Mouse (Mus musculus): ENCODE results near the gene Jmjd6.

The Jmjd6 gene

DNA sequence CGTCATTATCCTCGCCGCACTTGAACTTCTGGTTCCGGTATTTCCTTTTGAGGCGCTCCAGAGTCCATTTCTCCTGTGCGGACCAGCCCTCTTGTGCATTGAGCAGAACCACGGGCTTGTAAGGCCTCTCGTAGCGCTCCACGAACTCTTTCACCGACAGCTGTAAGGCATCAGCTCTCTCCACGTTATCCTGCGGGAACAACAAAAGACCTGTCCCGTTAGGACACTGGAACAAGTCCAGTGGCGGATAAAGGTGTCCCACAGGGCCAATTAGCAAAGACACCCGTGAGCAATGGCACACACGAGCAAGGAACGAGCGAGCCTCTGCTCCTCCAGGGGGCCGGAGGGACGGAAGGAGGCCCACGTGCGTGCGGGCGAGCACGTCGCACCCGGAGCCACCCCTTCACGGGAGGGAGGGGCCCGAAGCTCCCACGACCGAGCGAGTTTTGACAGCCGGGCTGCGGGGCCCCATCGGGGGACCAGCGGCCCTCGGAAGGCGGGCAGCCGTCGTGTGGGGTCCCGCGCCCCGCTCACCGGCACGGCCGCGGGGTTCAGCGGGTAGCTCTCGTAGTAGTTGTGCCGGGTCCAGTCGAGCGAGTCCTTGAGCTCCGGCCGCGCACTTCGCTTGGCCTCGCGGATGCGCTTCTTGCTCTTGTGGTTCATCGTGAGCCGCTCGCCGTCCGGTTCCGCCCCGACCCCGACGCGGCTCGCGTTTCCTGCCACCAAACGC is 553 bp downstream of the Jmjd6 start:
- TF ChIP-seq GATA4 (IDR thresholded peaks at IDR 0.05; ENCODE audit: insufficient replicate concordance, low read length), result no peak

DNA sequence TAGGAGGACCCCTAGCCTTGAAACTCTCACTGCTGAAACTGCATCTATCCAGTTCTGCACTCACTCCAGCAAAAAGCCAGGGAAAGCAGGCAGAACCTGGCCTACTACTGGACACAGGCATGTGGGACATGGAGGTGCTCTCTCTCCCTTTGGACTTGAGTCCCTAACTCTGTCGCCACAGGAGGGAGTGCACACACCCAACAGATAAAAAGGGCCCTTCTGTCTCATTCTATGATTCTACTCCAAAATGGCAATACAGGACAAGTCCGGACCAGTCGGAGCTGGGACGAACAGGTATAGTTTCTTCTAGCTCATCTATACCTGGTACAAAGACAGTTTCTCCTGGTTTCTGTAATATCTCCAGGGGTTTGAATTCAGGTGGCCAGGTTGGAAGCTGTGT is 2.5 kb downstream of the Jmjd6 start:
- no peak for TF ChIP-seq GATA4 (IDR thresholded peaks at IDR 0.05; ENCODE audit: insufficient replicate concordance, low read length)

DNA sequence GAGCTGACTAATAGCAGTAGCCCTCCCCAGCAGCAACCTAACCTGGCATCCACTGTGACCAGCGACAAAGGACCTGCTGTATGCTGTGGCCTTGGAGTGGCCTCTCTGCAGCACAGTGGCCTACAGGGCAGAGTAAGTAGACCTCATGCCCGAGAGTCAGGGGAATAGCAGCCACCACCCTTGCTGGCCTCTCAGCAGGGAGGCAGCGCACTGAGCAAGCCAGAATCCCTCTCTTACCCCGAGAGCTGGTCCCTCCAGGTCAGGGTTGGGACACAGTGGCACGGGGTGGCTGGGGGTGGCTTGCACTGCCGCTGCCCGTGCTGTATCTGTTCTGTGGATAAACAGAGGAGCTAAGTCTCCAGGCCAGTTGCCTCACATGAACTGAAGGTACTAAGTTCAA is 3.6 kb downstream of the Jmjd6 start:
- no peak for TF ChIP-seq GATA4 (IDR thresholded peaks at IDR 0.05; ENCODE audit: insufficient replicate concordance, low read length)

DNA sequence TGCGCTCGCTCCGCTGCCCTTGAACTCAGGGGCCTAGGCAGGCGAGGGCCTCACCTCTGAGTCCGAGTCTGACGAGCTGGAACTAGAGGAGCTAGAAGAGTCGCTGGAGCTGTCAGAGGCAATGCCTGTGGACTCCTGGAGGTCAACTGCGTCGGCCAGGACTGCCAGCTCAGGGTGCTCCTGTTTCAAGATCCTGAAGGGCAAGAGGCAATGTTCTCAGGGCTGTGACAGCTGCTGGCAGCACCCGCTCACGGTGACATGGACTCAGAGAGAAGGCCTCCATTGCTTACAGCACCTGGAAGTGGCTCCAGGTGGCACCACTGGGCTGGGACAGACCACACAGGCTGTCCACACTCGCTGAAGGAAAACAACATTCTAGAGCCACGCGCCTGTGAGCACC is 4.3 kb downstream of the Jmjd6 start:
- no peak for TF ChIP-seq GATA4 (IDR thresholded peaks at IDR 0.05; ENCODE audit: insufficient replicate concordance, low read length)

DNA sequence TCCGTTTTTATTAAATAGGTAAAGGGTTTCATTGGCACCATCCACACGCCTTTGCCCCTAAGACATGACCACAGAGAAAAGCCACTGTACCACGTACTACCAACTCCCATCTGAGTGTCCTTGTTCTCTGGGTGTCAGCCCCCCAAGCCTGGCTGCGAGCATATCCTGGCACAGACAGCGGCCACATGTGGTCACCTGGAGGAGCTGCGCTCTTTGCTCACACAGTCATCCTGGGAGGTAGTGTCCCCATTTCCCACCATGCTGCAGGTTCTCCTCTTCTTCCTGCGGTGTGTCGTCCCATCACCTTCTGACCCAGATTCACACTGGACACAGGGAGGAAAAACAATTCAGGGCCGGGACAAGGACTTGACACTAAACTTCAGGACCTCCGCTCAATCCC is 5.8 kb downstream of the Jmjd6 start:
- TF ChIP-seq GATA4 (IDR thresholded peaks at IDR 0.05; ENCODE audit: insufficient replicate concordance, low read length), result no peak

DNA sequence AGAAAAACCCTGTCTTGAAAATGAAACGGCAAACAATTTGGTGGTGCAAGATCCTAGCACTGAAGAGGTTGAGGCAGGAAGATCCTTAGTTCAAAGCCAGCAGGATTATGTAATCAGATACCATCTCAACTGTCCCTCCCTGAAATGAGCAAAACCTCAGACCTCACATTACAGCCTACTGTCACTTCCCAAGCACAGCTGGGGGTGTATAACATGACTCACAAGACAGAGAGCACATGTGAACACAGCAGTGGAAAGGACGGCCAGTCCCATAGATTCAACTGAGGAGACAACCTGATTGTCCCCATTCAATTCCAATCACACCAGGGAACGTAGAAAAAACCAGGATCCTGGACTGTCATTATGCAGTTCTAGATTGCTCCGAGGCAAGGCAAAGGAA is 7.0 kb downstream of the Jmjd6 start:
- TF ChIP-seq GATA4 (IDR thresholded peaks at IDR 0.05; ENCODE audit: insufficient replicate concordance, low read length), result no peak

DNA sequence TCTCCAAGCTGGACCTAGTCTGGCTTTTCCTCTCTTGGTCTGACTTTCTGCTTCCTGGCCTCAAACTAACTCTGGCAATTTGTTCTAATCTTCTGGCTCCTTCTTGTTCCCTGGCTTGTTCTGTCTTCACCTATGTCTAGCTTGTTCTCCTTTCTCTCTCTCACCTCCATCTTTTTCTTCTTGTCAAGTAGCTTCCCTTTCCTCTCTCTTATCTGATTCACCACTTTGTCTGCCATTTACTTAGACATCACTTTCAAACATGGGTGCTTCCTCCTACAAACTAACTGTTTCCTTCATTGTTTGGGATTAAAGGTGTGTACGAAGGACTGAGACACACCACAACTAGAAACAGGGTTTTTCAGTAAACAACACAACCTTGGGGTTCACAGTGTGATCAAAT is 8.3 kb downstream of the Jmjd6 start:
- no peak for TF ChIP-seq GATA4 (IDR thresholded peaks at IDR 0.05; ENCODE audit: insufficient replicate concordance, low read length)

DNA sequence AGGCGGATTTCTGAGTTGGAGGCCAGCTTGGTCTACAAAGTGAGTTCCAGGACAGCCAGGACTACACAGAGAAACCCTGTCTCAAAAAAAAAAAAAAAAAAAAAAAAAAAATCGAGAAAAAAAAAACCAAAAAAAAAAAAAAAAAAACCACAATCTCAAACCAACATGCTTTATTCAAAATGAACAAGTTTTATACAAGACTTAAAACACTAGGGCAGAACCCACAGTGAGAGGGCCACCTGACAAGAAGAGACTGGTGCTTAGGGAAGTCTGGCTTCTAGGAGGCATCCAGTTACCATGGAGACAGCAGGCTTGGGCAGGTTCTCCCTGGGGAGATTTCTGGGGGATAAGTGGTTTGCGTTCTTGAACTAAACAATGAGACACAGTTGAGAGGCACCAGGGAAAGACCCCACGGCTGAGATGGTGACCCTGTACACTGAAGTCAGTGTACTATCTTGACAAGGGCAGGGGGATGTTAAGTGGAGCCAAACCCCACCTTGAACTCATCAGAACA is 11.0 kb downstream of the Jmjd6 start:
- TF ChIP-seq GATA4 (IDR thresholded peaks at IDR 0.05; ENCODE audit: insufficient replicate concordance, low read length), result no peak

DNA sequence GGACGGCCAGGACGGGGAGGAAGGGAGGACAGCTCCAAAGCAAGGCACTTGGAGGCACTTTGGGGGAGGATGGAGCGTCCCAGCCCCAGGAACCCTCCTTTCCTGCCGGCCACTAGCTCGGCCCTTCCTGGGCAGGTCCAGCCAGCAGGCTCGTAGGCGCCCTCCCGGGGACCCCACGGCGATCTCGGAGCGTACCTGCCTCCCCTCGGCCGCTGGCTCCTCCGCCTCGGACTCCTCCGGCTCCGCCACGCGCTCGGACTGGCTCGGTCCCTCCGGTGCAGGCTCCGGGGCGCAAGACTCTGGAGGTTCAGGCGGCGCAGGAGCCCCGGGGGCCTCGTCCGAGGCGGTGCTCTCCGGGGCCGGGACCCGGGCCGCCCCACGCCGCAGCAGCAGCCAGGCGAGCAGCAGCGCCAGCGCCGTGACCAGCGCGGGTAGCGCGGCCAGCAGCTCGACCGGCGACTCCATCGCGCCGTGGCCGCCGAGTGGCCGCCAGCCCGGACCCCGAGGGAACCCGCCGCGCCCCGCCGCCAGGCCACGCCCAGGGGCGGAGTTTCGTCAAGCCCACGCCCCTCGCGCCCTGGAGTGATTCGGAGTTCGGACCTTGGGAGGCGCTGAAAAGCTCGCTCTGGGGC is 15.6 kb downstream of the Jmjd6 start, which contains the start of gene Mxra7:
TSS of gene Mxra7 (minus strand) at position 513 of the 632 bp plus-strand sequence.
- TF ChIP-seq GATA4 (IDR thresholded peaks at IDR 0.05; ENCODE audit: insufficient replicate concordance, low read length), result no peak

DNA sequence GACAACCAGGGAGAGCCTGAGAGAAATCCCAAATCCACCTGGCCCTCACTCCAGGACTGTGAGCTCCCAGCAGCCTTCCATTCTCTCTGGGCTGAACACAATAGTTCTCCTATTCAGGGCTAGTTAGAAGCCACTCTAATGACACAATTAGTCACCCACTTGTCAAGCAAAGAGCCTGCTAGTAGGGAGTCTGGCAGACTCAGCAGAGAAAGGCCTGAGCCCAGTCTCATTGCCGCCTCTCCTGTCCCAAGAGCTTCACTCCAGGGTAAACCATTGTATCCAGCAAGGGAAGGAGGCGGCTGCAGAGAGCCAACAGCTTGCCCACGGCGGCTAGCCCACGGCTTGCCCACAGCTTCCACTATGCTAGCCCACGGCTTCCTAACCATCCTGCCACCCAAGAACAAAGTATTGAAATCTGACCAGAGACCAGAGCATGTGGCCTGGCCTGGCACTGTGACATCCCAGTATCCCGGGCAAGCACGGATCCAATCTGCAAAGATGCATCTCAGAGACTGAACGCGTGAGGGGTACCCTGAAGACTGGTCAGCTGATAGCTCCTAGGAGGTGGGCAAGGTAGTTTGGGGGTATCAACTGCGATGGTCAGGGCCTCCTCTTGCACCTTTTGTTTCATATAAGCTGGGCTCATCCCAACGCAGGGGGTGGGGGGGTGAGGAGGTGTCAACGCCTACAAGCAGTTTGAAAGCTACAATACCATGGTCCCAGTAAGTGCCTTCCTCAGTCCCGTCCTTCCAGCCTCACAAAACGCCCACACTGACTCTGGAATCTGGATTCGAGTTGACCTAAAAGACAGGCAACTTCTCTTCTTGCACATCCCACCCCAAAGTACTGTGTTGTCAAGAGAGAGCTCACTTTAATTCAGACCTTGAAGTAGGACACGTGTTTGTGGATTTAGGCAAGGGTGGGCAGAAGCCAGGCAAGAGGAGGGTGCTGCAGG is 16.4 kb downstream of the Jmjd6 start:
- no peak for TF ChIP-seq GATA4 (IDR thresholded peaks at IDR 0.05; ENCODE audit: insufficient replicate concordance, low read length)

DNA sequence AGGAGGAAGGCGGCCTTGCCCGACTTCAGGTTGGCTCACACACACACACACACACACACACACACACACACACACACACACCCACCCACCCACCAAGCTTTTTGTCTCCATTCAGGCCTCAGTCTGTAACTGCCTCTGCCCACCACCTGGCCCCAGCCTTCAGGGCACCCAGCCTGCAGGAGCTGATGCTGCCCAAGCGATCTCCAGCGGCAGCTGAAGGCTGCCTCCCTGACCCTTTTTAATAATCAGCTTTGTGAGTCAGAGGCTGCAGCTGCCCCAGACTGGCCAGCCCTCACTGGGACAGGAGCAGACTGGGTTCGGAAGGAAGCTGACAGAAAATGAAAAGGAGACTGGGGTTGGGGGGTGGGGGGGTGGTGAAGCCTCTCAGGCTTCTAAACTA is 18.0 kb downstream of the Jmjd6 start:
- no peak for TF ChIP-seq GATA4 (IDR thresholded peaks at IDR 0.05; ENCODE audit: insufficient replicate concordance, low read length)

DNA sequence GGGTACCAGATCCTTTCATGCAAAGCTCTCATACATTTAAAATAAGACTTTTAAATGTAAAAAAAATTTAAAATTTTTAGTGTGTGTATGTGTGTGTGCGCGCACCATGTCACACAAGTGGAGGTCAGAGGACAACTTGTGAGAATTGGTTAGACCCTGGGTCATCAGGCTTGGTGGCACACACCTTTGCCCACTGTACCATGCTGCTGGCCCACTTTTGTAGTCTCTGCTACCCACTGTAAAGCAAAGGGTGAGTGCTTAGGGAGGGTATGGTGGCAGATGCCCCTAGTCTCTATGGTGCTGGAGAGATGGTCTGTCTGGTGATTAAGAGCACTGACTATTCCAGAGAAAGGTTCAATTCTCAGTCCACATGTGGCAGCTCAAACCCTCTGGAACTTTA is 20.0 kb downstream of the Jmjd6 start:
- TF ChIP-seq GATA4 (IDR thresholded peaks at IDR 0.05; ENCODE audit: insufficient replicate concordance, low read length), result no peak

DNA sequence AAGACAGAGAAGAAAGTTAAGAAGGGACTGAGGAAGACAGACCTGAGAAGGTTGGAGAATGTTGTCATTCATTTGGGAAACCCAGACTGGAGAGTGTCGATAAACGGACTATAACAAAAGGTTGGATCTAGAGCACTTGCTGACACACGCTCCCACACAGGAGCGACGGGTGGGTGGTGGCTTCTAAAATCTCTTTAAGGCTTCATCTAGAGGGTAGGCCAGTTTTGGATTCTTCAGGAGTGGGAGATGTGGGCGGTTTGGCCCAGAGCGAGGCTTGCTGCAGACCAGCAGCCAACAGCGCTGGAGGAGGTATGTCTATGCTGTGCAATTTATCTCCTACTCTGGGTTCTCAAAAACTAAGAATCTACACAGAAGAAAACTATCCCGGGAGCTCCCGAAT is 20.6 kb downstream of the Jmjd6 start:
- no peak for TF ChIP-seq GATA4 (IDR thresholded peaks at IDR 0.05; ENCODE audit: insufficient replicate concordance, low read length)

DNA sequence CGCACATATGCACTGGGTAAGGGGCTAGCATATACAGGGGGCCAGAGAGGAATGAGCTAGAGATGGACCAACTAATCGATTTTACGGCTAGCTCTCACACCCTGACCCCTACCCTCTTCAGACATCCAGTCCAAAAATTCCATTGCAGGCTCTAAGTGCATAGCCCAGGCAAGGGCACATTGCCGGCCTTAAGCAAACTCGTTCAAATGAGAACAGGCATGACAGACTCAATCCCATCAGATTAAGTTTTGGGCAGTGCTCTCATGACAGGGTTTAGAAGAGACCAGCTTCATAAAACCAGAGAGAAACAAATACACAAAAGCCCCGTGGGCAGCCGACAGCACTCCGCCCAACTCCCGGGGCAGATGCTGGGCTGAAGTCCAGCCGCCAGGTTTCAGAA is 21.0 kb downstream of the Jmjd6 start:
- TF ChIP-seq GATA4 (IDR thresholded peaks at IDR 0.05; ENCODE audit: insufficient replicate concordance, low read length), result no peak
